In the genomic region with DNA sequence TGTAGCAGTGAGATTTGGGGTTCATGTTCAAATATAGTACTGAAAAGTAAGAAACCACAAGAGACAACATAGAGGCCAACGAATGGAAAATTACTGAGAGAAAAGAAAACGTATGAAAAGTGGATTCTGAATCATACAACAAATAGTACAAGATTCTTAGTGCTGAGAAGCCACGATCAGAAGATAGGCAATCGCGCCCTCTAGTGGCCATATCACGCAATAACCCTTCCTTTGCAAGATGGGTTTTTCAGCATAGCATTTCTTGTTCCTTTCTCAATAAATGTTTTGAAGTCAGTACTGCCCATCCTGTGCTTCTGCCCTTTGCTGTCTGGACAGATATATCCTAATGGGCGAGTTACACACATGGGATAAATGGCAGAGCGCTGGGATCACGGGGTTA, we compare ENCODE assay signal across 8 mouse cellular contexts. TPM values are rescaled to one million over a fixed set of nuclear protein-coding genes. Genes with fewer than 3 reads are reported as not detected.
DNase-seq lines count a peak whose midpoint lies in the region; ATAC-seq and TF ChIP-seq lines count a peak whose summit lies in the region.

No protein-coding gene starts in this region.

- peak; percentile 78 to 86 (median 85) for TF ChIP-seq CTCF in MEL (IDR thresholded peaks at IDR 0.05 in 2 of 3, conservative IDR thresholded peaks at IDR 0.05 in 1 of 3; ENCODE audit: control insufficient read depth in 1 of 3, insufficient read depth in 1 of 3, low read depth in 2 of 3, low read length in 3 of 3, poor library complexity in 1 of 3, severe bottlenecking in 1 of 3)

- no peaks in the 10 kb centered on the region for H3K9me3 ChIP-seq in intestine, embryonic 14.5 days (ENCODE audit: control insufficient read depth, low read length)
- no peaks in the 10 kb centered on the region for H3K9me3 ChIP-seq in intestine, embryonic 15.5 days
- H3K9me3 ChIP-seq in MEL (replicated peaks; ENCODE audit: insufficient read depth, low read length): no peaks in the 10 kb centered on the region
- no peaks in the 10 kb centered on the region for H3K9me3 ChIP-seq in midbrain, embryonic 15.5 days

- H3K4me2 ChIP-seq in intestine, embryonic 14.5 days (ENCODE audit: low read length): no peak overlapping the region
- H3K4me2 ChIP-seq in intestine, embryonic 15.5 days (replicated peaks): no peak overlapping the region
- H3K4me2 ChIP-seq in midbrain, embryonic 15.5 days: no peak overlapping the region

- DNase-seq in intestine, embryonic 14.5 days (ENCODE audit: low spot score): peak; percentile 60
- peak; percentile 71 for DNase-seq in MEL (ENCODE audit: low read depth, low spot score)
- peak; percentile 27 for DNase-seq in c-Kit-positive CD71-positive TER-119-negative erythroid progenitor cells, embryonic 14.5 days (ENCODE audit: low read depth)
- DNase-seq in frontal cortex, postnatal 14 days (ENCODE audit: low spot score in 2 of 2): peak; percentile 7 to 57
- peak; percentile 15 for DNase-seq in left cerebral cortex, adult 11 months (ENCODE audit: low spot score)

- H3K4me1 ChIP-seq in intestine, embryonic 14.5 days (replicated peaks; ENCODE audit: control insufficient read depth, insufficient read depth, low read length): no peaks in the 10 kb centered on the region
- no peaks in the 10 kb centered on the region for H3K4me1 ChIP-seq in intestine, embryonic 15.5 days (replicated peaks)
- H3K4me1 ChIP-seq in MEL (ENCODE audit: control insufficient read depth in 1 of 2, insufficient read depth in 2 of 2, low read length in 2 of 2): no peaks in the 10 kb centered on the region
- H3K4me1 ChIP-seq in midbrain, embryonic 15.5 days: no peaks in the 10 kb centered on the region

- H3K27ac ChIP-seq in intestine, embryonic 14.5 days (ENCODE audit: low read depth): no peak overlapping the region
- H3K27ac ChIP-seq in intestine, embryonic 15.5 days: no peak overlapping the region
- no peak overlapping the region for H3K27ac ChIP-seq in MEL (ENCODE audit: control insufficient read depth, low read depth, low read length)
- H3K27ac ChIP-seq in midbrain, embryonic 15.5 days: no peak overlapping the region

- TF ChIP-seq RAD21 in MEL (IDR thresholded peaks at IDR 0.05; ENCODE audit: low read depth, low read length): peak; percentile 80

- no peaks in the 10 kb centered on the region for H3K36me3 ChIP-seq in intestine, embryonic 14.5 days (ENCODE audit: control insufficient read depth, insufficient read depth, low read length)
- H3K36me3 ChIP-seq in intestine, embryonic 15.5 days: no peaks in the 10 kb centered on the region
- no peaks in the 10 kb centered on the region for H3K36me3 ChIP-seq in MEL (ENCODE audit: control insufficient read depth in 1 of 2, insufficient read depth in 2 of 2, low read length in 2 of 2)
- H3K36me3 ChIP-seq in midbrain, embryonic 15.5 days (replicated peaks): no peaks in the 10 kb centered on the region

- H3K79me2 ChIP-seq in MEL (ENCODE audit: control insufficient read depth, insufficient read depth, low read length, poor library complexity): no peaks in the 10 kb centered on the region

- H3K27me3 ChIP-seq in intestine, embryonic 14.5 days (replicated peaks; ENCODE audit: control insufficient read depth, insufficient read depth, low read length): no peaks in the 10 kb centered on the region
- H3K27me3 ChIP-seq in intestine, embryonic 15.5 days (replicated peaks): no peaks in the 10 kb centered on the region
- no peaks in the 10 kb centered on the region for H3K27me3 ChIP-seq in MEL (ENCODE audit: control insufficient read depth in 1 of 2, insufficient read depth in 2 of 2, low read length in 2 of 2)
- H3K27me3 ChIP-seq in midbrain, embryonic 15.5 days (replicated peaks): no peaks in the 10 kb centered on the region

- no peak for TF ChIP-seq POLR2A in MEL (IDR thresholded peaks at IDR 0.05; ENCODE audit: control insufficient read depth in 1 of 2, insufficient read depth in 1 of 2, low read depth in 1 of 2, low read length in 2 of 2, poor library complexity in 1 of 2)

- ATAC-seq in intestine, embryonic 14.5 days (replicated peaks; ENCODE audit: low FRiP score, low TSS enrichment, low read depth): no peak
- no peak for ATAC-seq in intestine, embryonic 15.5 days
- ATAC-seq in midbrain, embryonic 15.5 days (replicated peaks): peak; percentile 54; the same call in 1 of the 2 replicates
- no peak for ATAC-seq in activated CD4-positive, CD25-positive, alpha-beta regulatory T cell, adult 4 months

- no peak overlapping the region for H3K4me3 ChIP-seq in intestine, embryonic 14.5 days (ENCODE audit: low read depth, low read length)
- no peak overlapping the region for H3K4me3 ChIP-seq in intestine, embryonic 15.5 days (replicated peaks)
- no peak overlapping the region for H3K4me3 ChIP-seq in MEL (ENCODE audit: control insufficient read depth in 1 of 2, insufficient read depth in 1 of 2, low read depth in 2 of 2, low read length in 2 of 2)
- H3K4me3 ChIP-seq in midbrain, embryonic 15.5 days: no peak overlapping the region

- no peak for TF ChIP-seq EP300 in MEL (IDR thresholded peaks at IDR 0.05; ENCODE audit: low read depth in 1 of 2, low read length in 2 of 2)

- H3K9ac ChIP-seq in intestine, embryonic 14.5 days (ENCODE audit: low read length): no peak overlapping the region
- H3K9ac ChIP-seq in intestine, embryonic 15.5 days: no peak overlapping the region
- no peak overlapping the region for H3K9ac ChIP-seq in MEL (ENCODE audit: control insufficient read depth, low read depth, low read length, poor library complexity, severe bottlenecking)
- no peak overlapping the region for H3K9ac ChIP-seq in midbrain, embryonic 15.5 days

- WGBS in intestine, embryonic 14.5 days: 10% methylated on average over 9 of the region's 9 CpGs
- WGBS in intestine, embryonic 15.5 days: 10% methylated on average over 9 of the region's 9 CpGs
- WGBS in midbrain, embryonic 15.5 days: 7% methylated on average over 9 of the region's 9 CpGs

TF ChIP-seq in MEL, 35 proteins besides CTCF, POLR2A, EP300 and RAD21:
- TF ChIP-seq SMC3 (IDR thresholded peaks at IDR 0.05; ENCODE audit: low read depth, low read length) (peak; percentile 77), GATA1 (IDR thresholded peaks at IDR 0.05; ENCODE audit: low read depth, low read length) (0 out of 2 replicates have a peak, but pooled peaks have one; percentile 3), CHD1 (IDR thresholded peaks at IDR 0.05; ENCODE audit: low read depth, low read length) (no peak), JUND (IDR thresholded peaks at IDR 0.05; ENCODE audit: low read depth, low read length) (0 out of 2 replicates have a peak, but pooled peaks have one; percentile 28), ETS1 (IDR thresholded peaks at IDR 0.05; ENCODE audit: low read depth, low read length) (no peak), ZC3H11A (IDR thresholded peaks at IDR 0.05; ENCODE audit: low read depth, low read length) (peak; percentile 69)

RNA-seq across cellular contexts. Expression of a gene that starts 3.2 kb away (rescaled TPM):
- polyA plus RNA-seq in intestine, embryonic 14.5 days (2014; fragmentation: Nextera tagmentation; extraction: Ambion mirVana): not detected in 2 replicates
- polyA plus RNA-seq in intestine, embryonic 15.5 days (2015; fragmentation: Nextera tagmentation; extraction: Ambion mirVana): not detected in 2 replicates
- total RNA-seq in MEL (2012; rRNA removed): not detected in 2 replicates
- polyA plus RNA-seq in MEL (2012; ENCODE audit: insufficient read depth in 1 of 2, insufficient read length in 2 of 2, low read depth in 1 of 2, low replicate concordance in 2 of 2, missing spikeins in 1 of 2): not detected
- polyA plus RNA-seq in midbrain, embryonic 15.5 days (2015; fragmentation: Nextera tagmentation; extraction: Ambion mirVana): not detected in 2 replicates
- polyA plus RNA-seq in activated CD4-positive, CD25-positive, alpha-beta regulatory T cell, adult 4 months (2017; shearing (Covaris generic)): not detected

RNA-seq across cellular contexts. Expression of a gene that starts 8.8 kb away (rescaled TPM):
- not detected in 2 replicates for polyA plus RNA-seq in intestine, embryonic 14.5 days (2014; fragmentation: Nextera tagmentation; extraction: Ambion mirVana)
- polyA plus RNA-seq in intestine, embryonic 15.5 days (2015; fragmentation: Nextera tagmentation; extraction: Ambion mirVana): not detected in 2 replicates
- not detected in 2 replicates for total RNA-seq in MEL (2012; rRNA removed)
- not detected for polyA plus RNA-seq in MEL (2012; ENCODE audit: insufficient read depth in 1 of 2, insufficient read length in 2 of 2, low read depth in 1 of 2, low replicate concordance in 2 of 2, missing spikeins in 1 of 2)
- polyA plus RNA-seq in midbrain, embryonic 15.5 days (2015; fragmentation: Nextera tagmentation; extraction: Ambion mirVana): not detected in 2 replicates
- not detected for polyA plus RNA-seq in activated CD4-positive, CD25-positive, alpha-beta regulatory T cell, adult 4 months (2017; shearing (Covaris generic))

RNA-seq across cellular contexts. Expression of a gene that starts 14.3 kb away (rescaled TPM):
- polyA plus RNA-seq in intestine, embryonic 14.5 days (2014; fragmentation: Nextera tagmentation; extraction: Ambion mirVana): not detected in 2 replicates
- not detected in 2 replicates for polyA plus RNA-seq in intestine, embryonic 15.5 days (2015; fragmentation: Nextera tagmentation; extraction: Ambion mirVana)
- total RNA-seq in MEL (2012; rRNA removed): not detected in 2 replicates
- polyA plus RNA-seq in MEL (2012; ENCODE audit: insufficient read depth in 1 of 2, insufficient read length in 2 of 2, low read depth in 1 of 2, low replicate concordance in 2 of 2, missing spikeins in 1 of 2): not detected
- not detected in 2 replicates for polyA plus RNA-seq in midbrain, embryonic 15.5 days (2015; fragmentation: Nextera tagmentation; extraction: Ambion mirVana)
- not detected for polyA plus RNA-seq in activated CD4-positive, CD25-positive, alpha-beta regulatory T cell, adult 4 months (2017; shearing (Covaris generic))

RNA-seq across cellular contexts. Expression of a gene that starts 17.2 kb away (rescaled TPM):
- not detected in 2 replicates for polyA plus RNA-seq in intestine, embryonic 14.5 days (2014; fragmentation: Nextera tagmentation; extraction: Ambion mirVana)
- not detected in 2 replicates for polyA plus RNA-seq in intestine, embryonic 15.5 days (2015; fragmentation: Nextera tagmentation; extraction: Ambion mirVana)
- not detected in 2 replicates for total RNA-seq in MEL (2012; rRNA removed)
- polyA plus RNA-seq in MEL (2012; ENCODE audit: insufficient read depth in 1 of 2, insufficient read length in 2 of 2, low read depth in 1 of 2, low replicate concordance in 2 of 2, missing spikeins in 1 of 2): not detected
- polyA plus RNA-seq in midbrain, embryonic 15.5 days (2015; fragmentation: Nextera tagmentation; extraction: Ambion mirVana): not detected in 2 replicates
- polyA plus RNA-seq in activated CD4-positive, CD25-positive, alpha-beta regulatory T cell, adult 4 months (2017; shearing (Covaris generic)): not detected

RNA-seq across cellular contexts. Expression of a gene that starts 22.8 kb away (rescaled TPM):
- not detected in 2 replicates for polyA plus RNA-seq in intestine, embryonic 14.5 days (2014; fragmentation: Nextera tagmentation; extraction: Ambion mirVana)
- not detected in 2 replicates for polyA plus RNA-seq in intestine, embryonic 15.5 days (2015; fragmentation: Nextera tagmentation; extraction: Ambion mirVana)
- total RNA-seq in MEL (2012; rRNA removed): not detected in 2 replicates
- not detected for polyA plus RNA-seq in MEL (2012; ENCODE audit: insufficient read depth in 1 of 2, insufficient read length in 2 of 2, low read depth in 1 of 2, low replicate concordance in 2 of 2, missing spikeins in 1 of 2)
- polyA plus RNA-seq in midbrain, embryonic 15.5 days (2015; fragmentation: Nextera tagmentation; extraction: Ambion mirVana): not detected in 2 replicates
- polyA plus RNA-seq in activated CD4-positive, CD25-positive, alpha-beta regulatory T cell, adult 4 months (2017; shearing (Covaris generic)): not detected

Comparison
In these comparisons a context has a peak if more than half of its experiments do, and no peak if none do; other contexts are left out.
1. DNase-seq: peak in every context shown above with its lines; median percentile 71 in MEL; 60 in intestine, embryonic 14.5 days; 32 in frontal cortex, postnatal 14 days; 27 in c-Kit-positive CD71-positive TER-119-negative erythroid progenitor cells, embryonic 14.5 days; 15 in left cerebral cortex, adult 11 months.